Mouse (Mus musculus) lung, postnatal 0 days (tissue): ENCODE data around the gene H2-T23.
"Not testable (repeated sequence)": the region's sequence is repeated elsewhere in the genome, so short reads cannot be mapped to it uniquely, and the experiment has no call there.

ENCODE experiments used
- CTCF ChIP-seq: IDR thresholded peaks from 2 replicates; pipeline ENCODE4 v1.5.1; 2016; ENCODE audit warnings: antibody characterized with exemption, mild to moderate bottlenecking
- EP300 ChIP-seq: IDR thresholded peaks from 2 replicates; pipeline ENCODE4 v1.6.1; 2016; ENCODE audit warnings: antibody characterized with exemption, mild to moderate bottlenecking, control low read depth

- not testable (repeated sequence) for TF ChIP-seq CTCF, EP300
Measured at GRCm38 (mm10) chr17:36034524-36034923, 1.9 kb upstream of the H2-T23 start.
